Mouse (Mus musculus) G1E (cell line): ENCODE data around the gene Tmem151a. TPM values are rescaled to one million over a fixed set of nuclear protein-coding genes. Genes with fewer than 3 reads are reported as not detected.

Experiments used
- ATAC-seq: 2 replicates; pipeline ENCODE4 v1.8.0; 2016; ENCODE audit warnings: mild to moderate bottlenecking; ENCODE audit not compliant: insufficient number of reproducible peaks, poor library complexity, low FRiP score, severe bottlenecking; ENCODE audit errors: extremely low read depth
- DNase-seq: peaks from one replicate; pipeline ENCODE4 v3.0.0; 2012; ENCODE audit warnings: low spot score
- H3K27me3 ChIP-seq: 2 replicates; pipeline ENCODE4 v1.6.1; 2012; ENCODE audit warnings: mild to moderate bottlenecking, low read length, inconsistent platforms; ENCODE audit not compliant: insufficient read depth
- H3K36me3 ChIP-seq: replicated peaks from 2 replicates; pipeline ENCODE3; 2012; ENCODE audit warnings: mild to moderate bottlenecking, inconsistent platforms
- H3K4me1 ChIP-seq: 2 replicates; pipeline ENCODE4 v1.6.1; 2012; ENCODE audit warnings: low read depth, low read length, inconsistent platforms, mixed read lengths; ENCODE audit not compliant: insufficient read depth
- H3K4me3 ChIP-seq: 2 replicates; pipeline ENCODE4 v1.5.1; 2012; ENCODE audit warnings: low read depth, mild to moderate bottlenecking, inconsistent platforms, low read length, moderate library complexity, mixed read lengths
- H3K9me3 ChIP-seq: replicated peaks from 2 replicates; pipeline ENCODE4 v1.6.1; 2012; ENCODE audit warnings: inconsistent platforms
- CTCF ChIP-seq: IDR thresholded peaks from 2 replicates; pipeline ENCODE4 v1.5.1; 2012; ENCODE audit warnings: low read depth, low read length, inconsistent platforms, mixed read lengths
- GATA1 ChIP-seq: IDR thresholded peaks from 2 replicates; pipeline ENCODE4 v1.6.1; 2012; ENCODE audit warnings: borderline replicate concordance, low read length, inconsistent platforms, mixed read lengths
- GATA2 ChIP-seq: IDR thresholded peaks from 2 replicates; pipeline ENCODE4 v1.6.1; 2012; ENCODE audit warnings: low read depth, low read length, inconsistent platforms, borderline replicate concordance
- POLR2AphosphoS5 ChIP-seq: IDR thresholded peaks from 2 replicates; pipeline ENCODE4 v1.6.1; 2012; ENCODE audit warnings: low read depth, low read length, inconsistent platforms; ENCODE audit not compliant: insufficient replicate concordance
- TAL1 ChIP-seq: conservative IDR thresholded peaks from 2 replicates; pipeline ENCODE4 v1.6.1; 2012; ENCODE audit warnings: low read depth, low read length, inconsistent platforms, mixed read lengths
- polyA plus RNA-seq: library from polyadenylated mRNA; stranded (reverse); fragments of >175 nt; gene quantifications from 2 replicates; pipeline ENCODE4 v1.2.3, GENCODE M21; 2012
- total RNA-seq, 2 experiments: library from RNA; stranded (forward) in 1 of 2; stranded (reverse) in 1 of 2; fragments of 200-1000 nt in 1 of 2; fragments of >200 nt in 1 of 2; fragmentation: Nextera tagmentation in 1 of 2; gene quantifications; 2 replicates each; pipeline ENCODE4 v1.2.3; 2014 to 2017

Tmem151a gene
- total and polyA plus RNA-seq, 3 experiments, result 0.16 TPM; not detected in 2

DNA sequence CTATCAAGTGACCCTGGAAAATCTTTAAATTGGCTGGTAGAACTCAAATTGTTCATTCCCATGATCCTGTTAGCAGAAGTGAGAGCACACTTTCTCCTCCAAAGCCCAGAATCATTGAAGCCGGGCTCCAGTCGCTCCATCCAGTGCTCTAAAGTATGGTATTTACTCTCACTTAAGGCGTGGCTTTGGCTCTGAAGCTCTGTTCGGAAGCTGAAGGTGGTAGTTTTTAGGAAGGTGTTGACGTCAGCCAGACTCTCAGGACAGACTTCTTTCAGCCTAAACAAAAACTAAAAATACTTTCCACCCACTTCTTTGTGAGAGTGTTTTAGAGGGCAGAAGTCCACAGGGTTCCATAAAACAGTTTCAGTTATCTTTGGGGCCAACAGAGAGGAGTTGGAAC lies 11.8 kb downstream of the Tmem151a start:
- DNase-seq, result no peak
- peaks cover 35% of the 10 kb centered on the region for H3K27me3 ChIP-seq

DNA sequence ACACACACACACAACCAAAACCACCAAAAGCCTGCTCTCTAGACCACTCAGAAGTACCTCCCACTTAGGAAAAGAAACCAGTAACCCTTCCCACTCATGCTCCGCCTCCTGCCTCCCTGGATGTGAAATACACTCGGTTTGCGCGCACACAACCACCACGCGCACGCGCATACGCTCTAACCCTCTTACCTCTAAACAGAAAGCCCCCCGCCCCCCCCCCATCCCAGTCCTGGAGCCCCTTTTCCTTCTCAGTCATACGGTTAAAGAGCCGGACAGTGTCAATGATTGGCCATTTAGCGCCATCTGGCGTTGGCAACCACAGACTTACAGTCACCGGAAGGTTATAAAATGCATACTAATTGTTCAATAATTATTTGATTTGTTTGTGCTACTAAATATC lies 12.3 kb downstream of the Tmem151a start:
- peaks cover 40% of the 10 kb centered on the region for H3K27me3 ChIP-seq
- peaks cover 30% of the 10 kb centered on the region for H3K4me1 ChIP-seq
- peak overlapping the region; percentile 70; the same call in 1 of the 2 replicates for H3K4me3 ChIP-seq
- no peak for TF ChIP-seq POLR2AphosphoS5
- TF ChIP-seq GATA1, result no peak
- no peak for TF ChIP-seq TAL1
- no peak for TF ChIP-seq GATA2
- TF ChIP-seq CTCF, result 0 out of 2 replicates have a peak, but pooled peaks have one; percentile 19
- H3K9me3 ChIP-seq, result no peaks in the 10 kb centered on the region
- ATAC-seq (no peak), DNase-seq (no peak)
- no peaks in the 10 kb centered on the region for H3K36me3 ChIP-seq

More for the DNA sequence above, 11.8 kb downstream of the Tmem151a start:
- Histone ChIP-seq H3K4me3 (no peak overlapping the region), H3K9me3 (no peaks in the 10 kb centered on the region), H3K36me3 (no peaks in the 10 kb centered on the region), H3K4me1 (peaks cover 25% of the 10 kb centered on the region)
- ATAC-seq, result no peak
- no peak for TF ChIP-seq GATA1
- TF ChIP-seq TAL1, result no peak
- TF ChIP-seq GATA2, result no peak
- TF ChIP-seq POLR2AphosphoS5, result no peak
- no peak for TF ChIP-seq CTCF

DNA sequence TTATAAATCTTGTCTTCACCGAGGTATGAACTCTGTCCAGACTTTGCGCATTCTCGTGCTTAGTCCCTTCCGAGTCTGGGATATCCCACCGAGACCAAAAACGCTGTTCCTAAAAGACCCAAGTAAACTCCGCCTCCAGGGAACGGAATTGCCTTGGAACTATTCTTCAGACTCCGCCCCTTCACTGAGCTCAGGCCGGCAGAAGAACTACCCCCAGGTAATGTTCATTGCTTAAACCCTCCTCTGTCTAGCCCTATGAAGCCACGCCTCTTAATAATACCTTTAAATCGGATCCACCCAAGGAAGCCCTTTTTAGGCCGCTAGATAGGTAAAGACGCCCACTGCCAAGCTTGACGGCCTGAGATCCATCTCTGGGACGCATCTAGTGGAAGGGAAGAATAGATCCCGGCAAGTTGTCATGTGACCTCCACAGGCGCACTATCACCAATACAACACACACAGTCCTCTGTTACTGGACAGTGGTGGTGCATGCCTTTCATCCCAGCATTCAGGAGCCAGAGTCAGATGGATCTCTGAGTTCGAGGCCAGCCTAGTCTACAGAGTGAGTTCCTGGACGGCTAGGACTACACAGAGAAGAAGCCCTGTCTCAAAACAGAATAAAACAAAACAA lies 12.8 kb downstream of the Tmem151a start:
- no peak for TF ChIP-seq GATA2
- no peak for TF ChIP-seq TAL1
- TF ChIP-seq POLR2AphosphoS5, result no peak
- no peak for TF ChIP-seq CTCF
- no peak for TF ChIP-seq GATA1
- Histone ChIP-seq H3K27me3 (peaks cover 43% of the 10 kb centered on the region), H3K36me3 (no peaks in the 10 kb centered on the region), H3K4me3 (peak overlapping the region; percentile 70), H3K4me1 (peaks cover 35% of the 10 kb centered on the region), H3K9me3 (no peaks in the 10 kb centered on the region)
- ATAC-seq (no peak), DNase-seq (no peak)

DNA sequence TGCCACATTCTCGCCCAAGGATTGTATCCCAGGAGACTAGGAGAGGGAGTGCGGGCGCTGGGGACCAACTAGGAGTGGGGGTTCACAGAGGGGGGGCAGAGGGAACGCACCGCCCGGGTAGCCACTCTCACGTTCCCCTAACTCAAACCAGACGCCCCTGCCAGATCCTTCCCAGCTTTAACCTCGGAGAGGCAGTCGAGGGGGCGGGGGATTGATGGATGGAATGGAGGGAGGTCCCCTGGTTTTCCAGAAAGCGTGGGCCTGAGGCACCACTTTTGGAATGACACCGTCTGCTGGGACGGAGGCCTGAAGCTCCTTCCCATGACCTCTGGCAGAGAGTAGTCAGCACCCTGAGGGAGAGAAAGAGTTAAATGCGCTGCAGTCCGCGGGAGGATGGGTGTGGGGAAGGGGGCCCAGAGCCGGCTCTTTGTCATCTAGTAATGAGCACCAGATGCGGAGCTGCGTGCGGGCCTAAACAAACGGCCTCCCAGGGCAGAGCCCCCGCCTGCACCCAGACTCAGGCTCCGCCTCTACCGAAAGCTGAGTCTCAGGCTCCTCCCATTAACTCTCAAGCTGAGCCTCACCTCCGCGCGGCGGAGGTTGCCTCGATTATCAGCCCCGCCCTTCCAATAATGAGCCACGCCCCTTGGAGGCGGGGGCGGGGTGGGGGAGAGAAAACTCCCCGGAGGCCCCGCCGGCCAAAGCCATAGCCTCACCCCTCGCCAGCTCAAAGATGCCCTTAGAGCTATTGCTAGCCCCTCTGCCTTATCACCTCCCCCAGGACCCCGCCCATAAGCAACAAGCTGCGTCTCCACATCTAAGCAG lies 13.6 kb downstream of the Tmem151a start:
- TF ChIP-seq GATA1 (no peak), CTCF (no peak), TAL1 (no peak), POLR2AphosphoS5 (no peak), GATA2 (no peak)
- ATAC-seq (peak; percentile 75), DNase-seq (peak; percentile 83)
- no peaks in the 10 kb centered on the region for H3K9me3 ChIP-seq
- H3K27me3 ChIP-seq, result peaks cover 50% of the 10 kb centered on the region
- no peaks in the 10 kb centered on the region for H3K36me3 ChIP-seq
- peaks cover 43% of the 10 kb centered on the region for H3K4me1 ChIP-seq
- H3K4me3 ChIP-seq, result peak overlapping the region; percentile 70

DNA sequence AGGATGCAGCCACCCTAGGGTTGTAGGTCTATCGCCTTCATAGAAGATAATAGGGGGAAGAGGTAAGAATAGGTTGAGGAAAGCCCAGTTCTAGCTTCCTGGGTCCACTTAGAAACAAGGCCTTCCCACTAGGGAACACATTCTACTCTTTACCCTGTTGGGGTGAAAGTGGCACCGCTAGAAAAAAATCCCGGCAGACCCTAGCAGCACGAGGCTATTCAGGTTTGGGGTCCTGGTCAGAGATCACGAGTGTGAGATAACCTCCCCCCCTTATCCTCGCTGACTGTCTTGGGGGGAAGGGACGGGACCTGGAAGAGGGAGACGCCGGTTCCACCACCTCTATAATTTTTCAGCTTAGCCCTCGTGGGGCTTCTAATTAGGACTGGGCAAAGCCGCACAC lies 14.3 kb downstream of the Tmem151a start:
- H3K36me3 ChIP-seq, result no peaks in the 10 kb centered on the region
- TF ChIP-seq CTCF, result no peak
- TF ChIP-seq TAL1, result no peak
- no peak for TF ChIP-seq POLR2AphosphoS5
- no peak for TF ChIP-seq GATA1
- TF ChIP-seq GATA2, result no peak
- peak overlapping the region; percentile 70; the same call in 1 of the 2 replicates for H3K4me3 ChIP-seq
- no peak for ATAC-seq
- H3K9me3 ChIP-seq, result no peaks in the 10 kb centered on the region
- no peak for DNase-seq
- peaks cover 43% of the 10 kb centered on the region for H3K4me1 ChIP-seq
- peaks cover 47% of the 10 kb centered on the region for H3K27me3 ChIP-seq

DNA sequence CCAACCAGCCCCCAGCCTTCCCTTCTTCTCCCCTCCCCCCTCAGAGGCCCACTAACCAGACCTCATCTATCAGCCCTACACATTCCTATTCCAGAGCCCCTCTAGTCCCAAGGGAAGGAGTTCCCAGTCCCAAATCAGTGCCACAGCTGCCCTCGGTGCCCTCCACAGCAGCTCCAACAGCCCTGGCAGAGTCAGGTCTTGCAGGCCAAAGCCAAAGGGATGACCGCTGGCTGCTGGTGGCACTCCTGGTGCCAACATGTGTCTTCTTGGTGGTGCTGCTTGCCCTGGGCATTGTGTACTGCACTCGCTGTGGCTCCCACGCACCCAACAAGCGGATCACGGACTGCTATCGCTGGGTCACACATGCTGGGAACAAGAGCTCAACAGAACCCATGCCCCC lies 15.4 kb downstream of the Tmem151a start:
- DNase-seq, result no peak
- H3K4me1 ChIP-seq, result peaks cover 43% of the 10 kb centered on the region
- H3K27me3 ChIP-seq, result peaks cover 47% of the 10 kb centered on the region
- H3K36me3 ChIP-seq, result no peaks in the 10 kb centered on the region
- ATAC-seq, result no peak
- no peak overlapping the region for H3K4me3 ChIP-seq
- TF ChIP-seq GATA1, result no peak
- no peak for TF ChIP-seq CTCF
- TF ChIP-seq POLR2AphosphoS5, result no peak
- no peak for TF ChIP-seq TAL1
- no peak for TF ChIP-seq GATA2
- H3K9me3 ChIP-seq, result no peaks in the 10 kb centered on the region
